Mouse (Mus musculus) limb, embryonic 10.5 days (tissue): ENCODE measurements around the gene Cdc42bpa. TPM values are rescaled to one million over a fixed set of nuclear protein-coding genes. Genes with fewer than 3 reads are reported as not detected.

ENCODE experiments used
- DNase-seq: peaks from one replicate; pipeline ENCODE4 v3.0.0-alpha.2; 2017; ENCODE audit warnings: low spot score
- H3K27ac ChIP-seq: fragments of 300-500 bp; sonication (generic); 2 replicates; pipeline ENCODE4 v1.5.1; 2016; ENCODE audit warnings: mild to moderate bottlenecking
- H3K27me3 ChIP-seq: fragments of 300-500 bp; sonication (generic); 2 replicates; pipeline ENCODE4 v1.6.1; 2016; ENCODE audit warnings: low read depth, mild to moderate bottlenecking; ENCODE audit not compliant: poor library complexity, severe bottlenecking
- H3K36me3 ChIP-seq: fragments of 300-500 bp; sonication (generic); 2 replicates; pipeline ENCODE4 v1.6.1; 2016; ENCODE audit warnings: mild to moderate bottlenecking, moderate library complexity
- H3K4me1 ChIP-seq: fragments of 300-500 bp; sonication (generic); 2 replicates; pipeline ENCODE4 v1.6.1; 2016
- H3K4me3 ChIP-seq: fragments of 300-500 bp; sonication (generic); 2 replicates; pipeline ENCODE4 v1.5.1; 2016; ENCODE audit warnings: mild to moderate bottlenecking, moderate library complexity
- H3K9me3 ChIP-seq: fragments of 300-500 bp; sonication (generic); replicated peaks from 2 replicates; pipeline ENCODE4 v1.6.1; 2016; ENCODE audit warnings: mild to moderate bottlenecking
- WGBS: fragments of 180-500 bp; shearing (Covaris S2); methylation state at CpG from one replicate; pipeline ENCODE4 v1.1.7; 2016; 5-methylcytosine and 5-hydroxymethylcytosine counted together
- polyA plus RNA-seq: library from polyadenylated mRNA; unstranded; fragments of >200 nt; fragmentation: Nextera tagmentation; extraction: Ambion mirVana; gene quantifications from 2 replicates; pipeline ENCODE4 v1.2.1, GENCODE M21; 2016

Gene Cdc42bpa
- polyA plus RNA-seq, 1 experiment from 2014 or later: 14.3 TPM

GRCm38 (mm10) chr1:179975021-179975420 is 14.7 kb downstream of the Cdc42bpa start:
- 79% methylated on average over 6 of the region's 6 CpGs for WGBS
- Histone ChIP-seq H3K9me3 (no peaks in the 10 kb centered on the region), H3K27ac (0 out of 2 replicates have a peak overlapping the region, but pooled peaks have one; percentile 30), H3K4me3 (no peak overlapping the region), H3K4me1 (peaks cover 47% of the 10 kb centered on the region), H3K27me3 (no peaks in the 10 kb centered on the region), H3K36me3 (no peaks in the 10 kb centered on the region)
- DNase-seq: no peak

- DNase-seq: no peak
- Histone ChIP-seq H3K4me3 (no peak overlapping the region), H3K9me3 (no peaks in the 10 kb centered on the region), H3K27ac (0 out of 2 replicates have a peak overlapping the region, but pooled peaks have one; percentile 10), H3K36me3 (no peaks in the 10 kb centered on the region), H3K4me1 (peaks cover 47% of the 10 kb centered on the region), H3K27me3 (no peaks in the 10 kb centered on the region)
- 73% methylated on average over 5 of the region's 5 CpGs for WGBS
Measured at GRCm38 (mm10) chr1:179975645-179976275, 15.5 kb downstream of the Cdc42bpa start.

GRCm38 (mm10) chr1:179977437-179977836 is 17.2 kb downstream of the Cdc42bpa start:
- H3K36me3 ChIP-seq: peaks cover 6% of the 10 kb centered on the region
- no peaks in the 10 kb centered on the region for H3K27me3 ChIP-seq
- H3K27ac ChIP-seq: peak overlapping the region; percentile 79
- WGBS: 32% methylated on average over 6 of the region's 6 CpGs
- H3K4me3 ChIP-seq: no peak overlapping the region
- no peaks in the 10 kb centered on the region; the same call in 1 of the 2 replicates for H3K9me3 ChIP-seq
- DNase-seq: peak; percentile 50
- H3K4me1 ChIP-seq: peaks cover 47% of the 10 kb centered on the region

- no peaks in the 10 kb centered on the region for H3K27me3 ChIP-seq
- 88% methylated on average over 1 of the region's 1 CpGs for WGBS
- H3K36me3 ChIP-seq: peaks cover 6% of the 10 kb centered on the region
- H3K4me1 ChIP-seq: peaks cover 36% of the 10 kb centered on the region
- DNase-seq: no peak
- no peak overlapping the region for H3K4me3 ChIP-seq
- no peak overlapping the region for H3K27ac ChIP-seq
- no peaks in the 10 kb centered on the region; the same call in 1 of the 2 replicates for H3K9me3 ChIP-seq
Measured at GRCm38 (mm10) chr1:179978742-179979141, 18.5 kb downstream of the Cdc42bpa start.

GRCm38 (mm10) chr1:179981680-179982079 is 21.4 kb downstream of the Cdc42bpa start:
- Histone ChIP-seq H3K27me3 (no peaks in the 10 kb centered on the region), H3K4me3 (no peak overlapping the region), H3K36me3 (peaks cover 14% of the 10 kb centered on the region), H3K27ac (no peak overlapping the region), H3K9me3 (no peaks in the 10 kb centered on the region; the same call in 1 of the 2 replicates), H3K4me1 (peaks cover 15% of the 10 kb centered on the region)
- DNase-seq: no peak

GRCm38 (mm10) chr1:179982183-179982582 is 21.9 kb downstream of the Cdc42bpa start:
- Histone ChIP-seq H3K4me1 (peaks cover 10% of the 10 kb centered on the region), H3K27ac (no peak overlapping the region), H3K4me3 (no peak overlapping the region), H3K27me3 (no peaks in the 10 kb centered on the region), H3K9me3 (no peaks in the 10 kb centered on the region; the same call in 1 of the 2 replicates), H3K36me3 (peaks cover 14% of the 10 kb centered on the region)
- DNase-seq: no peak
- WGBS: 91% methylated on average over 1 of the region's 1 CpGs

GRCm38 (mm10) chr1:179982933-179983332 is 22.7 kb downstream of the Cdc42bpa start:
- H3K4me3 ChIP-seq: no peak overlapping the region
- H3K36me3 ChIP-seq: peaks cover 14% of the 10 kb centered on the region
- H3K27ac ChIP-seq: no peak overlapping the region
- 95% methylated on average over 1 of the region's 1 CpGs for WGBS
- DNase-seq: no peak
- H3K27me3 ChIP-seq: no peaks in the 10 kb centered on the region
- H3K4me1 ChIP-seq: peaks cover 3% of the 10 kb centered on the region
- no peaks in the 10 kb centered on the region; the same call in 1 of the 2 replicates for H3K9me3 ChIP-seq

GRCm38 (mm10) chr1:179984171-179984570 is 23.9 kb downstream of the Cdc42bpa start:
- H3K9me3 ChIP-seq: no peaks in the 10 kb centered on the region; the same call in 1 of the 2 replicates
- peaks cover 14% of the 10 kb centered on the region for H3K36me3 ChIP-seq
- H3K27ac ChIP-seq: no peak overlapping the region
- no peaks in the 10 kb centered on the region for H3K4me1 ChIP-seq
- no peaks in the 10 kb centered on the region for H3K27me3 ChIP-seq
- no peak for DNase-seq
- 90% methylated on average over 1 of the region's 1 CpGs for WGBS
- H3K4me3 ChIP-seq: no peak overlapping the region

GRCm38 (mm10) chr1:179991660-179992235 is 31.5 kb downstream of the Cdc42bpa start:
- H3K36me3 ChIP-seq: no peaks in the 10 kb centered on the region
- 89% methylated on average over 6 of the region's 6 CpGs for WGBS
- DNase-seq: no peak
- no peaks in the 10 kb centered on the region for H3K27me3 ChIP-seq
- H3K27ac ChIP-seq: no peak overlapping the region
- no peaks in the 10 kb centered on the region for H3K4me1 ChIP-seq
- no peaks in the 10 kb centered on the region for H3K9me3 ChIP-seq
- no peak overlapping the region for H3K4me3 ChIP-seq

- no peaks in the 10 kb centered on the region for H3K4me1 ChIP-seq
- H3K27me3 ChIP-seq: no peaks in the 10 kb centered on the region
- H3K4me3 ChIP-seq: no peak overlapping the region
- no peak overlapping the region for H3K27ac ChIP-seq
- no peaks in the 10 kb centered on the region for H3K36me3 ChIP-seq
- WGBS: 89% methylated on average over 1 of the region's 1 CpGs
- no peaks in the 10 kb centered on the region for H3K9me3 ChIP-seq
- DNase-seq: no peak
Measured at GRCm38 (mm10) chr1:179992255-179992654, 32.0 kb downstream of the Cdc42bpa start.

- Histone ChIP-seq H3K4me1 (no peaks in the 10 kb centered on the region), H3K36me3 (peaks cover 9% of the 10 kb centered on the region), H3K27me3 (no peaks in the 10 kb centered on the region), H3K4me3 (no peak overlapping the region), H3K9me3 (no peaks in the 10 kb centered on the region; the same call in 1 of the 2 replicates), H3K27ac (no peak overlapping the region)
- no peak for DNase-seq
Measured at GRCm38 (mm10) chr1:180008057-180008456, 47.8 kb downstream of the Cdc42bpa start.

GRCm38 (mm10) chr1:180013479-180013878 is 53.2 kb downstream of the Cdc42bpa start:
- Histone ChIP-seq H3K27me3 (no peaks in the 10 kb centered on the region), H3K9me3 (no peaks in the 10 kb centered on the region), H3K36me3 (no peaks in the 10 kb centered on the region), H3K4me3 (no peak overlapping the region), H3K27ac (no peak overlapping the region), H3K4me1 (no peaks in the 10 kb centered on the region)
- 95% methylated on average over 4 of the region's 4 CpGs for WGBS
- no peak for DNase-seq

- H3K36me3 ChIP-seq: no peaks in the 10 kb centered on the region
- no peaks in the 10 kb centered on the region for H3K9me3 ChIP-seq
- no peaks in the 10 kb centered on the region for H3K27me3 ChIP-seq
- no peaks in the 10 kb centered on the region for H3K4me1 ChIP-seq
- no peak overlapping the region for H3K27ac ChIP-seq
- 81% methylated on average over 2 of the region's 2 CpGs for WGBS
- H3K4me3 ChIP-seq: no peak overlapping the region
- DNase-seq: no peak
Measured at GRCm38 (mm10) chr1:180018218-180018617, 57.9 kb downstream of the Cdc42bpa start.
